Mouse (Mus musculus) ovary, postnatal 36 days (tissue): ENCODE measurements around the gene Ush1c.

Experiments used
- DNase-seq: peaks from one replicate; pipeline ENCODE4 v3.0.0; 2022; ENCODE audit warnings: low spot score, mixed read lengths

Gene Ush1c

GRCm38 (mm10) chr7:46238346-46238745, at the start of gene Ush1c:
Gene Ush1c (minus strand): TSS chr7:46238503.
- DNase-seq: no peak

- DNase-seq: no peak
Measured at GRCm38 (mm10) chr7:46287051-46287450, 48.7 kb upstream of the Ush1c start.

GRCm38 (mm10) chr7:46286391-46286790, 48.1 kb upstream of the Ush1c start:
- DNase-seq: no peak

GRCm38 (mm10) chr7:46285161-46285839, 47.0 kb upstream of the Ush1c start:
- no peak for DNase-seq

- DNase-seq: peak; percentile 25
Measured at GRCm38 (mm10) chr7:46283681-46284080, 45.4 kb upstream of the Ush1c start.

GRCm38 (mm10) chr7:46282276-46282675, 44.0 kb upstream of the Ush1c start:
- DNase-seq: no peak

GRCm38 (mm10) chr7:46280896-46281295, 42.6 kb upstream of the Ush1c start:
- no peak for DNase-seq

- DNase-seq: no peak
Measured at GRCm38 (mm10) chr7:46279946-46280345, 41.6 kb upstream of the Ush1c start.

GRCm38 (mm10) chr7:46276156-46276555, 37.9 kb upstream of the Ush1c start:
- no peak for DNase-seq

- DNase-seq: no peak
Measured at GRCm38 (mm10) chr7:46251841-46252240, 13.5 kb upstream of the Ush1c start.

- no peak for DNase-seq
Measured at GRCm38 (mm10) chr7:46247606-46248005, 9.3 kb upstream of the Ush1c start.

GRCm38 (mm10) chr7:46246876-46247275, 8.6 kb upstream of the Ush1c start:
- DNase-seq: no peak

- DNase-seq: no peak
Measured at GRCm38 (mm10) chr7:46240696-46241095, 2.4 kb upstream of the Ush1c start, which contains the start of gene Otog. Gene Otog (plus strand): TSS chr7:46240987.

- no peak for DNase-seq
Measured at GRCm38 (mm10) chr7:46240091-46240490, 1.8 kb upstream of the Ush1c start.

GRCm38 (mm10) chr7:46237192-46237591, 1.1 kb downstream of the Ush1c start:
- no peak for DNase-seq

GRCm38 (mm10) chr7:46236363-46236762, 1.9 kb downstream of the Ush1c start:
- no peak for DNase-seq

GRCm38 (mm10) chr7:46235948-46236347, 2.4 kb downstream of the Ush1c start:
- DNase-seq: no peak

- DNase-seq: no peak
Measured at GRCm38 (mm10) chr7:46226936-46227335, 11.4 kb downstream of the Ush1c start.

GRCm38 (mm10) chr7:46226253-46226652, 12.1 kb downstream of the Ush1c start:
- peak; percentile 41 for DNase-seq

GRCm38 (mm10) chr7:46220591-46221129, 17.6 kb downstream of the Ush1c start:
- no peak for DNase-seq

GRCm38 (mm10) chr7:46218415-46218814, 19.9 kb downstream of the Ush1c start:
- no peak for DNase-seq

GRCm38 (mm10) chr7:46216481-46216880, 21.8 kb downstream of the Ush1c start:
- no peak for DNase-seq

- no peak for DNase-seq
Measured at GRCm38 (mm10) chr7:46210276-46210675, 28.0 kb downstream of the Ush1c start.

- no peak for DNase-seq
Measured at GRCm38 (mm10) chr7:46208131-46208530, 30.2 kb downstream of the Ush1c start.
